Mouse (Mus musculus): ENCODE measurements at regions not wholly inside any gene's neighbourhood (a gene's known extent, or its start where the extent isn't known, plus 50 kb on each side); places are given as distances from the start of the nearest gene placed in this dataset.

GRCm38 (mm10) chr2:66961808-66962519 is 177.2 kb upstream of the Scn7a start:
- Histone ChIP-seq H3K27me3 (replicated peaks) (no peaks in the 10 kb centered on the region), H3K36me3 (no peaks in the 10 kb centered on the region), H3K4me2 (replicated peaks) (no peak overlapping the region), H3K4me3 (replicated peaks) (no peak overlapping the region), H3K9ac (no peak overlapping the region), H3K4me1 (replicated peaks) (no peaks in the 10 kb centered on the region), H3K9me3 (no peaks in the 10 kb centered on the region), H3K27ac (no peak overlapping the region)
- 28% methylated on average over 8 of the region's 8 CpGs for WGBS
- no peak for ATAC-seq

- Histone ChIP-seq H3K27me3 (replicated peaks) (no peaks in the 10 kb centered on the region), H3K27ac (no peak overlapping the region), H3K36me3 (no peaks in the 10 kb centered on the region), H3K4me3 (replicated peaks) (no peak overlapping the region), H3K4me1 (replicated peaks) (no peaks in the 10 kb centered on the region), H3K9me3 (no peaks in the 10 kb centered on the region), H3K9ac (no peak overlapping the region), H3K4me2 (replicated peaks) (no peak overlapping the region)
- ATAC-seq, result no peak
- WGBS, result 75% methylated on average over 5 of the region's 5 CpGs
Measured at GRCm38 (mm10) chr2:66941188-66941587, 156.5 kb upstream of the Scn7a start.

GRCm38 (mm10) chr2:66898032-66898431 is 113.3 kb upstream of the Scn7a start:
- Histone ChIP-seq H3K4me3 (replicated peaks) (no peak overlapping the region), H3K27me3 (replicated peaks) (no peaks in the 10 kb centered on the region), H3K4me2 (replicated peaks) (no peak overlapping the region), H3K27ac (no peak overlapping the region), H3K36me3 (no peaks in the 10 kb centered on the region), H3K9ac (no peak overlapping the region), H3K4me1 (replicated peaks) (no peaks in the 10 kb centered on the region), H3K9me3 (no peaks in the 10 kb centered on the region)
- 62% methylated on average over 1 of the region's 1 CpGs for WGBS
- ATAC-seq, result no peak

GRCm38 (mm10) chr2:66867457-66868216 is 82.9 kb upstream of the Scn7a start:
- no peaks in the 10 kb centered on the region for H3K36me3 ChIP-seq
- no peak overlapping the region for H3K4me3 ChIP-seq (replicated peaks)
- no peaks in the 10 kb centered on the region for H3K27me3 ChIP-seq (replicated peaks)
- no peak overlapping the region for H3K9ac ChIP-seq
- H3K4me2 ChIP-seq (replicated peaks), result no peak overlapping the region
- H3K9me3 ChIP-seq, result no peaks in the 10 kb centered on the region
- H3K27ac ChIP-seq, result no peak overlapping the region
- H3K4me1 ChIP-seq (replicated peaks), result no peaks in the 10 kb centered on the region
- ATAC-seq, result peak; percentile 59
- 52% methylated on average over 2 of the region's 2 CpGs for WGBS

Data from intestine, embryonic 15.5 days (tissue).